In the genomic region with DNA sequence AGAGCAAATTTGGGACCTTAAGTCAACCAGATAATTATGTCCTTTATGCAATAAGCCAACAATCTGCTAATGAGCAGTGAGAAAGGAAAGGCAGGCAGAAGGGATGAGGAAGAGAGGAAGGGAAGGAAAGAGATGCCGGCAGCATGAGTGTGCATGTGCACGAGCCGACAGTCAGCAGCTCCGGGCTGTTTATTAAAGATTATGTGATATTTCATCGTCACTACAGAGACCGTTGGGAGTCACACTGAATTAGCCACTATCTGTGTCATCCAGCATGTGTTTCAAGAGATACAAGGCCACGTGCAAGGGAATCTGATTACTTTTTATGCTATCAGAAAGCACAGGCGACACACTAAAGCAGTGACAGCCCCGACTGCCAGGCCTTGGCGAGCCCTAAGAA, we compare ENCODE assay signal across 25 mouse cellular contexts.
DNase-seq lines count a peak whose midpoint lies in the region; ATAC-seq and TF ChIP-seq lines count a peak whose summit lies in the region.
"Had no signal": no experiment of that assay in that cellular context is flagged by ENCODE, and none has a peak within 500 bp of the region (broad histone marks: within the 10 kb centered on the region; RNA-seq: fewer than 3 reads in every experiment).

No protein-coding gene starts in this region.

- H3K4me3 ChIP-seq in hindbrain, embryonic 13.5 days: no peak overlapping the region
- no peak overlapping the region for H3K4me3 ChIP-seq in hindbrain, postnatal 0 days (ENCODE audit: low read length)
- H3K4me3 ChIP-seq in liver, embryonic 14.5 days (ENCODE audit: insufficient read depth in 1 of 2, low read depth in 2 of 2, low read length in 2 of 2): no peak overlapping the region
- no peak overlapping the region for H3K4me3 ChIP-seq in liver, embryonic 11.5 days (ENCODE audit: low read depth, low read length)
- no peak overlapping the region for H3K4me3 ChIP-seq in midbrain, embryonic 16.5 days (ENCODE audit: low read depth, low read length)
- H3K4me3 ChIP-seq in midbrain, embryonic 10.5 days: no peak overlapping the region
- H3K4me3 ChIP-seq: embryonic facial prominence, embryonic 12.5 days; embryonic facial prominence, embryonic 15.5 days; heart, adult 2 months; heart, embryonic 10.5 days; heart, embryonic 13.5 days; intestine, embryonic 15.5 days had no signal

- no peak for TF ChIP-seq CTCF in hindbrain, postnatal 0 days (IDR thresholded peaks at IDR 0.05; ENCODE audit: low read depth)
- TF ChIP-seq CTCF in liver, embryonic 14.5 days (IDR thresholded peaks at IDR 0.05; ENCODE audit: low read depth): no peak

- no peak overlapping the region for H3K9ac ChIP-seq in hindbrain, embryonic 13.5 days
- no peak overlapping the region for H3K9ac ChIP-seq in hindbrain, postnatal 0 days (replicated peaks; ENCODE audit: low read length)
- H3K9ac ChIP-seq in liver, embryonic 14.5 days (replicated peaks): no peak overlapping the region
- H3K9ac ChIP-seq in liver, embryonic 11.5 days (ENCODE audit: low read depth, low read length): no peak overlapping the region
- no peak overlapping the region for H3K9ac ChIP-seq in midbrain, embryonic 16.5 days (ENCODE audit: low read depth, low read length)
- H3K9ac ChIP-seq: embryonic facial prominence, embryonic 12.5 days; embryonic facial prominence, embryonic 15.5 days; heart, embryonic 13.5 days; hindbrain, embryonic 14.5 days; intestine, embryonic 15.5 days had no signal

- no peak for ATAC-seq in hindbrain, embryonic 13.5 days (ENCODE audit: low FRiP score)
- ATAC-seq in hindbrain, postnatal 0 days: no peak
- ATAC-seq in liver, embryonic 14.5 days (ENCODE audit: insufficient read depth): peak; percentile 53
- ATAC-seq in liver, embryonic 11.5 days (replicated peaks; ENCODE audit: low FRiP score): no peak
- 0 out of 2 replicates have a peak, but pooled peaks have one; percentile 21 for ATAC-seq in midbrain, embryonic 16.5 days
- ATAC-seq: forebrain, embryonic 14.5 days; intestine, embryonic 15.5 days; Patski had no signal

- no peak for TF ChIP-seq EP300 in liver, embryonic 14.5 days (IDR thresholded peaks at IDR 0.05; ENCODE audit: low read depth)

- no peaks in the 10 kb centered on the region for H3K9me3 ChIP-seq in hindbrain, embryonic 13.5 days
- H3K9me3 ChIP-seq in hindbrain, postnatal 0 days (ENCODE audit: low read length): no peaks in the 10 kb centered on the region
- H3K9me3 ChIP-seq in liver, embryonic 14.5 days (ENCODE audit: control insufficient read depth, low read length): no peaks in the 10 kb centered on the region
- no peaks in the 10 kb centered on the region for H3K9me3 ChIP-seq in liver, embryonic 11.5 days (ENCODE audit: control insufficient read depth, low read length)
- no peaks in the 10 kb centered on the region for H3K9me3 ChIP-seq in midbrain, embryonic 16.5 days (replicated peaks; ENCODE audit: control insufficient read depth, low read length, poor library complexity, severe bottlenecking)
- no peaks in the 10 kb centered on the region for H3K9me3 ChIP-seq in midbrain, embryonic 10.5 days (replicated peaks)
- H3K9me3 ChIP-seq: embryonic facial prominence, embryonic 12.5 days; embryonic facial prominence, embryonic 15.5 days; heart, embryonic 10.5 days; heart, embryonic 13.5 days; intestine, embryonic 15.5 days had no signal

- 0 out of 2 replicates have a peak, but pooled peaks cover 5% of the 10 kb centered on the region for H3K4me1 ChIP-seq in hindbrain, embryonic 13.5 days (replicated peaks)
- no peaks in the 10 kb centered on the region for H3K4me1 ChIP-seq in hindbrain, postnatal 0 days (ENCODE audit: insufficient read depth, low read length)
- H3K4me1 ChIP-seq in liver, embryonic 14.5 days (replicated peaks; ENCODE audit: control insufficient read depth in 2 of 2, insufficient read depth in 2 of 2, low read length in 1 of 2): no peaks in the 10 kb centered on the region
- no peaks in the 10 kb centered on the region for H3K4me1 ChIP-seq in liver, embryonic 11.5 days (replicated peaks; ENCODE audit: control insufficient read depth, insufficient read depth, low read length)
- H3K4me1 ChIP-seq in midbrain, embryonic 16.5 days (ENCODE audit: control insufficient read depth, insufficient read depth, low read length): peaks cover 4% of the 10 kb centered on the region; the same call in 1 of the 2 replicates
- H3K4me1 ChIP-seq in midbrain, embryonic 10.5 days: no peaks in the 10 kb centered on the region
- H3K4me1 ChIP-seq: embryonic facial prominence, embryonic 12.5 days; embryonic facial prominence, embryonic 15.5 days; heart, embryonic 10.5 days; heart, embryonic 13.5 days; intestine, embryonic 15.5 days had no signal

- H3K27me3 ChIP-seq in hindbrain, embryonic 13.5 days: no peaks in the 10 kb centered on the region
- no peaks in the 10 kb centered on the region for H3K27me3 ChIP-seq in hindbrain, postnatal 0 days (ENCODE audit: insufficient read depth, low read length)
- no peaks in the 10 kb centered on the region for H3K27me3 ChIP-seq in liver, embryonic 14.5 days (ENCODE audit: control insufficient read depth, insufficient read depth, low read length)
- no peaks in the 10 kb centered on the region for H3K27me3 ChIP-seq in liver, embryonic 11.5 days (replicated peaks; ENCODE audit: control insufficient read depth, insufficient read depth, low read length)
- no peaks in the 10 kb centered on the region for H3K27me3 ChIP-seq in midbrain, embryonic 16.5 days (ENCODE audit: control insufficient read depth, insufficient read depth, low read depth, low read length)
- no peaks in the 10 kb centered on the region for H3K27me3 ChIP-seq in midbrain, embryonic 10.5 days (ENCODE audit: low read depth, poor library complexity, severe bottlenecking)
- H3K27me3 ChIP-seq: CH12.LX; embryonic facial prominence, embryonic 12.5 days; embryonic facial prominence, embryonic 15.5 days; heart, embryonic 13.5 days; intestine, embryonic 15.5 days; Patski had no signal

- 70% methylated on average over 10 of the region's 10 CpGs for WGBS in hindbrain, embryonic 13.5 days
- 75% methylated on average over 10 of the region's 10 CpGs for WGBS in hindbrain, postnatal 0 days
- WGBS in liver, embryonic 14.5 days (ENCODE audit: insufficient replicate concordance): 69% methylated on average over 10 of the region's 10 CpGs
- WGBS in liver, embryonic 11.5 days: 77% methylated on average over 10 of the region's 10 CpGs
- WGBS in midbrain, embryonic 16.5 days: 72% methylated on average over 10 of the region's 10 CpGs
- WGBS in midbrain, embryonic 10.5 days: 93% methylated on average over 10 of the region's 10 CpGs

- no peak overlapping the region for H3K4me2 ChIP-seq in hindbrain, embryonic 13.5 days
- no peak overlapping the region for H3K4me2 ChIP-seq in hindbrain, postnatal 0 days (ENCODE audit: low read depth, low read length)
- H3K4me2 ChIP-seq in liver, embryonic 14.5 days (ENCODE audit: low read depth): no peak overlapping the region
- no peak overlapping the region for H3K4me2 ChIP-seq in liver, embryonic 11.5 days
- H3K4me2 ChIP-seq in midbrain, embryonic 16.5 days (ENCODE audit: low read length): no peak overlapping the region
- H3K4me2 ChIP-seq: embryonic facial prominence, embryonic 12.5 days; embryonic facial prominence, embryonic 15.5 days; heart, embryonic 13.5 days; hindbrain, embryonic 14.5 days; intestine, embryonic 15.5 days had no signal

- H3K36me3 ChIP-seq in hindbrain, embryonic 13.5 days: no peaks in the 10 kb centered on the region
- H3K36me3 ChIP-seq in hindbrain, postnatal 0 days (ENCODE audit: insufficient read depth, low read length): no peaks in the 10 kb centered on the region
- H3K36me3 ChIP-seq in liver, embryonic 14.5 days (replicated peaks; ENCODE audit: control insufficient read depth, insufficient read depth, low read depth): no peaks in the 10 kb centered on the region
- H3K36me3 ChIP-seq in liver, embryonic 11.5 days (ENCODE audit: control insufficient read depth, insufficient read depth, low read length): no peaks in the 10 kb centered on the region
- no peaks in the 10 kb centered on the region for H3K36me3 ChIP-seq in midbrain, embryonic 16.5 days (ENCODE audit: control insufficient read depth, insufficient read depth, low read length)
- no peaks in the 10 kb centered on the region for H3K36me3 ChIP-seq in midbrain, embryonic 10.5 days
- H3K36me3 ChIP-seq: embryonic facial prominence, embryonic 12.5 days; embryonic facial prominence, embryonic 15.5 days; G1E; heart, embryonic 10.5 days; heart, embryonic 13.5 days; intestine, embryonic 15.5 days had no signal

- DNase-seq in hindbrain, postnatal 0 days (ENCODE audit: low spot score): no peak
- no peak for DNase-seq in liver, embryonic 14.5 days (ENCODE audit: low read depth in 3 of 3, low spot score in 3 of 3)
- DNase-seq in liver, embryonic 11.5 days (ENCODE audit: low spot score): no peak
- DNase-seq in midbrain, embryonic 10.5 days (ENCODE audit: low spot score): no peak
- DNase-seq: adrenal gland, postnatal 10 days; adrenal gland, postnatal 36 days; B cell, adult 2 months; cerebellum, adult 11 months; cerebellum, adult 2 months; cerebellum, adult 9-11 months; cerebellum, postnatal 25 days; gastrocnemius, postnatal 25 days; heart, adult 2 months had no signal

- H3K27ac ChIP-seq in hindbrain, embryonic 13.5 days: 0 out of 2 replicates have a peak overlapping the region, but pooled peaks have one; percentile 18
- no peak overlapping the region for H3K27ac ChIP-seq in hindbrain, postnatal 0 days
- H3K27ac ChIP-seq in liver, embryonic 14.5 days: no peak overlapping the region
- H3K27ac ChIP-seq in liver, embryonic 11.5 days (ENCODE audit: low read depth, low read length): no peak overlapping the region
- H3K27ac ChIP-seq in midbrain, embryonic 16.5 days (ENCODE audit: low read length): peak overlapping the region; percentile 4; the same call in 1 of the 2 replicates
- no peak overlapping the region for H3K27ac ChIP-seq in midbrain, embryonic 10.5 days (replicated peaks)
- H3K27ac ChIP-seq: embryonic facial prominence, embryonic 12.5 days; embryonic facial prominence, embryonic 15.5 days; heart, adult 2 months; heart, embryonic 10.5 days; heart, embryonic 13.5 days; hindbrain, embryonic 14.5 days; intestine, embryonic 15.5 days had no signal

Comparison
In these comparisons a context has a peak if more than half of its experiments do, and no peak if none do; other contexts are left out.
1. ATAC-seq: peak in liver, embryonic 14.5 days (single experiment) and midbrain, embryonic 16.5 days (single experiment); none in hindbrain, embryonic 13.5 days (single experiment), hindbrain, postnatal 0 days (single experiment) and liver, embryonic 11.5 days (single experiment).
2. H3K27ac ChIP-seq: peak in hindbrain, embryonic 13.5 days (single experiment) and midbrain, embryonic 16.5 days (single experiment); none in hindbrain, postnatal 0 days (single experiment), liver, embryonic 14.5 days (single experiment), liver, embryonic 11.5 days (single experiment) and midbrain, embryonic 10.5 days (single experiment).